Mouse (Mus musculus) spleen, embryonic (tissue): Measurements from ENCODE around the gene Exoc7.

Source experiments
- CTCF ChIA-PET: fragments of 350-600 bp; sonication (Branson Sonifier 250); formaldehyde crosslinking; loops from one replicate; lab custom pipeline; 2022; lab: Charles Lee

Exoc7 gene

GRCm38 (mm10) chr11:116247502-116248222, 59.4 kb downstream of the Exoc7 start:
- CTCF ChIA-PET: interaction anchor here (0.6 kb wide), 1 partner anchor 18 kb away, joined by 4 read pairs; no protein-coding TSS in a partner anchor

DNA sequence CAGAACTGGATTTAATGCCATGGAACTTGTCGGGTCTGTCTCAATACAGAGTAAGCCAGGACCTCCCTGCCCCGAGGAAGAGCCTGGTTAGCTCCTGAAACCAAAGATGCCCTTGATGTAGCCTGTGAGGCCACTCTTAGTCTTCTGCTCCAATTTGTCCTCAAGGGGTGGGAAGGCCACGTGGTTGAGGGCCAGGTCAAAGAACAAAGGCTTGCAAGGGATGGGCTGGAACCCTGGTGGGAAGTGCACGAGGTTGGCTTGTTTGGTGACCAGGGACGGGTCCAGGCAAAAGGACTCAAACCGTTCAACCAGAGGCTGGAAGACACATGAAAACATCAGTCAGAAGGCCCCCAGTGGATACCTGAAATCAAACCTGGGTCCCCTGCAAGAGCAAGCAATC, 61.4 kb downstream of the Exoc7 start:
- CTCF ChIA-PET: no interaction called here

GRCm38 (mm10) chr11:116244580-116244979, 62.5 kb downstream of the Exoc7 start:
- CTCF ChIA-PET: interaction anchor here (0.6 kb wide), 1 partner anchor 364 kb away, joined by 3 read pairs; no protein-coding TSS in a partner anchor

- CTCF ChIA-PET: interaction anchor here (0.6 kb wide), 1 partner anchor 100 kb away, joined by 3 read pairs; no protein-coding TSS in a partner anchor
Observed at GRCm38 (mm10) chr11:116241744-116242235, 65.2 kb downstream of the Exoc7 start.

- CTCF ChIA-PET: no interaction called here
Observed at GRCm38 (mm10) chr11:116239797-116240196, 67.2 kb downstream of the Exoc7 start.
